In genomic region chr10:119878331-119878730, GRCm38 (mm10) we compare ENCODE assay signal across 20 mouse cellular contexts.
DNase-seq lines count a peak whose midpoint lies in the region; ATAC-seq and TF ChIP-seq lines count a peak whose summit lies in the region.
"Had no signal": no experiment of that assay in that cellular context is flagged by ENCODE, and none has a peak within 500 bp of the region (broad histone marks: within the 10 kb centered on the region; RNA-seq: fewer than 3 reads in every experiment).

No protein-coding gene starts in this region.

- peak; percentile 23 for DNase-seq in embryonic facial prominence, embryonic 11.5 days (ENCODE audit: low spot score)
- no peak for DNase-seq in embryonic facial prominence, embryonic 10.5 days (ENCODE audit: low spot score)
- peak; percentile 47 for DNase-seq in embryo, embryonic 10.5 days (ENCODE audit: low spot score)
- DNase-seq in forebrain, postnatal 0 days: peak; percentile 58
- DNase-seq in neural tube, embryonic 10.5 days (ENCODE audit: extremely low spot score, low spot score): peak; percentile 24
- DNase-seq in urinary bladder, adult 18-20 months (ENCODE audit: low spot score in 2 of 2): no peak
- no peak for DNase-seq in cerebellum, adult 11-12 months
- DNase-seq: cerebellum, postnatal 25 days; heart, adult 2 months; heart, postnatal 14 days; kidney, adult 11 months; kidney, postnatal 25 days; right cerebral cortex, adult 18-20 months had no signal

- no peaks in the 10 kb centered on the region for H3K4me1 ChIP-seq in embryonic facial prominence, embryonic 11.5 days (ENCODE audit: control insufficient read depth, insufficient read depth, low read length)
- H3K4me1 ChIP-seq in embryonic facial prominence, embryonic 10.5 days: no peaks in the 10 kb centered on the region; the same call in 1 of the 2 replicates
- H3K4me1 ChIP-seq in forebrain, postnatal 0 days (ENCODE audit: insufficient read depth): 0 out of 2 replicates have a peak, but pooled peaks cover 5% of the 10 kb centered on the region
- H3K4me1 ChIP-seq: liver, embryonic 15.5 days had no signal

- WGBS in embryonic facial prominence, embryonic 11.5 days: 52% methylated on average over 12 of the region's 12 CpGs
- WGBS in embryonic facial prominence, embryonic 10.5 days: 68% methylated on average over 12 of the region's 12 CpGs
- WGBS in forebrain, postnatal 0 days: 17% methylated on average over 12 of the region's 12 CpGs

- no peaks in the 10 kb centered on the region for H3K36me3 ChIP-seq in embryonic facial prominence, embryonic 11.5 days (replicated peaks; ENCODE audit: control insufficient read depth, insufficient read depth, low read depth, low read length)
- no peaks in the 10 kb centered on the region for H3K36me3 ChIP-seq in embryonic facial prominence, embryonic 10.5 days (replicated peaks)
- H3K36me3 ChIP-seq in forebrain, postnatal 0 days (ENCODE audit: insufficient read depth): no peaks in the 10 kb centered on the region
- H3K36me3 ChIP-seq: limb, embryonic 12.5 days; liver, embryonic 15.5 days had no signal

- H3K4me3 ChIP-seq in embryonic facial prominence, embryonic 11.5 days (ENCODE audit: low read depth, low read length): no peak overlapping the region
- H3K4me3 ChIP-seq in embryonic facial prominence, embryonic 10.5 days: no peak overlapping the region
- H3K4me3 ChIP-seq in forebrain, postnatal 0 days (ENCODE audit: low read depth, low read length): no peak overlapping the region
- H3K4me3 ChIP-seq: heart, adult 2 months; limb, embryonic 12.5 days; liver, embryonic 15.5 days had no signal

- no peaks in the 10 kb centered on the region for H3K27me3 ChIP-seq in embryonic facial prominence, embryonic 11.5 days (ENCODE audit: control insufficient read depth, insufficient read depth, low read length)
- H3K27me3 ChIP-seq in embryonic facial prominence, embryonic 10.5 days (replicated peaks; ENCODE audit: low read depth, poor library complexity, severe bottlenecking): no peaks in the 10 kb centered on the region
- H3K27me3 ChIP-seq in forebrain, postnatal 0 days (ENCODE audit: insufficient read depth, low read length): no peaks in the 10 kb centered on the region
- H3K27me3 ChIP-seq: CH12.LX; limb, embryonic 12.5 days; liver, embryonic 15.5 days; Patski had no signal

- TF ChIP-seq CTCF in forebrain, postnatal 0 days (IDR thresholded peaks at IDR 0.05; ENCODE audit: low read depth): no peak

- ATAC-seq in embryonic facial prominence, embryonic 11.5 days (replicated peaks; ENCODE audit: insufficient number of reproducible peaks, low FRiP score, low TSS enrichment, low read depth): 0 out of 2 replicates have a peak, but pooled peaks have one; percentile 44
- ATAC-seq in forebrain, postnatal 0 days: peak; percentile 89
- no peak for ATAC-seq in cerebellum, adult (ENCODE audit: insufficient number of reproducible peaks, low FRiP score, low TSS enrichment)
- ATAC-seq: Patski had no signal

- H3K9me3 ChIP-seq in embryonic facial prominence, embryonic 11.5 days (replicated peaks; ENCODE audit: control insufficient read depth, low read length): no peaks in the 10 kb centered on the region
- H3K9me3 ChIP-seq in embryonic facial prominence, embryonic 10.5 days: no peaks in the 10 kb centered on the region
- H3K9me3 ChIP-seq in forebrain, postnatal 0 days (ENCODE audit: low read length): no peaks in the 10 kb centered on the region
- H3K9me3 ChIP-seq: limb, embryonic 12.5 days; liver, embryonic 15.5 days had no signal

- no peak overlapping the region for H3K4me2 ChIP-seq in embryonic facial prominence, embryonic 11.5 days (ENCODE audit: low read depth, low read length)
- peak overlapping the region; percentile 19; the same call in 1 of the 2 replicates for H3K4me2 ChIP-seq in forebrain, postnatal 0 days (ENCODE audit: low read depth)
- H3K4me2 ChIP-seq: limb, embryonic 12.5 days; liver, embryonic 15.5 days had no signal

- no peak overlapping the region for H3K27ac ChIP-seq in embryonic facial prominence, embryonic 11.5 days (replicated peaks; ENCODE audit: low read depth, low read length)
- H3K27ac ChIP-seq in embryonic facial prominence, embryonic 10.5 days (replicated peaks): no peak overlapping the region
- H3K27ac ChIP-seq in forebrain, postnatal 0 days (ENCODE audit: low read depth, low read length): peak overlapping the region; percentile 45
- H3K27ac ChIP-seq: heart, adult 2 months; limb, embryonic 12.5 days; liver, embryonic 15.5 days; macrophage; stomach, postnatal 0 days had no signal

- H3K9ac ChIP-seq in embryonic facial prominence, embryonic 11.5 days (replicated peaks; ENCODE audit: low read length): no peak overlapping the region
- no peak overlapping the region for H3K9ac ChIP-seq in forebrain, postnatal 0 days
- H3K9ac ChIP-seq: limb, embryonic 12.5 days; liver, embryonic 15.5 days had no signal

Comparison
In these comparisons a context has a peak if more than half of its experiments do, and no peak if none do; other contexts are left out.
1. DNase-seq: peak in embryonic facial prominence, embryonic 11.5 days (single experiment), embryo, embryonic 10.5 days (single experiment), forebrain, postnatal 0 days (single experiment) and neural tube, embryonic 10.5 days (single experiment); none in embryonic facial prominence, embryonic 10.5 days (single experiment), urinary bladder, adult 18-20 months (0 of 2) and cerebellum, adult 11-12 months (single experiment).